ENCODE assay signal across 32 mouse cellular contexts in the genomic region with DNA sequence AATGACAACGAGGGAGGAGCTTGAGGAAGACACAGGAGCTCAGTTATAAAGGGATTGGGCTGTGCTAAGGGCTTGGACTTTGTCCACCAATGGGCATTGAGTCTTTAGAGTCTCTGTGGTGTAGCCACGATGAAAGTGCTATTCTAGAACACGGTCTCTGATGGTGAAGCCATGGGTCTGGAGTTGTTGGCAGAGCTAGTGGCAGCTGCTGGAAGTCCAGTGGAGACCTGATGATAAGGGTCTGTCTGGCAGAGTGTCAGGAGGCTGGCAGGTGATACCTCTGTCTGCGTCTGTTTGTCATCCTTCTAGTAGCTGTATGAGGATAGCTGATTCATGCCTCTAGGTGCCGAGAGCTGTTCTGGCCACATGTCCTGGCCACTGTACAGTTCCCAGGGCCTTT. TPM values are rescaled to one million over a fixed set of nuclear protein-coding genes. Genes with fewer than 3 reads are reported as not detected.
A peak's percentile ranks its signal among the peaks of the same experiment; 100 is the strongest.
DNase-seq lines count a peak whose midpoint lies in the region; ATAC-seq lines count a peak whose summit lies in the region.
"Had no signal": no experiment of that assay in that cellular context is flagged by ENCODE, and none has a peak within 500 bp of the region (broad histone marks: within the 10 kb centered on the region; RNA-seq: fewer than 3 reads in every experiment).

No protein-coding gene starts in this region.

- H3K9me3 ChIP-seq in forebrain, embryonic 16.5 days (ENCODE audit: control insufficient read depth, low read length) = no peaks in the 10 kb centered on the region
- no peaks in the 10 kb centered on the region for H3K9me3 ChIP-seq in forebrain, embryonic 12.5 days
- no peaks in the 10 kb centered on the region for H3K9me3 ChIP-seq in hindbrain, embryonic 10.5 days
- H3K9me3 ChIP-seq: embryonic facial prominence, embryonic 12.5 days; embryonic facial prominence, embryonic 15.5 days; heart, embryonic 12.5 days; heart, embryonic 15.5 days; hindbrain, embryonic 13.5 days; intestine, embryonic 15.5 days had no signal

- no peak overlapping the region for H3K9ac ChIP-seq in forebrain, embryonic 16.5 days (replicated peaks; ENCODE audit: low read depth, low read length)
- H3K9ac ChIP-seq in forebrain, embryonic 12.5 days = no peak overlapping the region
- H3K9ac ChIP-seq: embryonic facial prominence, embryonic 12.5 days; embryonic facial prominence, embryonic 15.5 days; heart, embryonic 12.5 days; heart, embryonic 15.5 days; hindbrain, embryonic 13.5 days; intestine, embryonic 15.5 days had no signal

- peak; percentile 11 to 30 for DNase-seq in heart, postnatal 10 days
- DNase-seq in heart, postnatal 14 days = no peak
- DNase-seq in MN1 (ENCODE audit: low spot score) = no peak
- DNase-seq in hindbrain, embryonic 10.5 days (ENCODE audit: low spot score) = no peak
- DNase-seq: adrenal gland, adult 8-10 months; adrenal gland, postnatal 36 days; cerebellum, adult 18-20 months; cerebellum, adult 9-10 months; cerebellum, postnatal 14 days; gastrocnemius, postnatal 10 days; gastrocnemius, postnatal 36 days; kidney, adult 11 months had no signal

- no peaks in the 10 kb centered on the region for H3K27me3 ChIP-seq in forebrain, embryonic 16.5 days (replicated peaks; ENCODE audit: control insufficient read depth, insufficient read depth, low read length)
- no peaks in the 10 kb centered on the region for H3K27me3 ChIP-seq in forebrain, embryonic 12.5 days
- no peaks in the 10 kb centered on the region for H3K27me3 ChIP-seq in hindbrain, embryonic 10.5 days (ENCODE audit: insufficient read depth, poor library complexity, severe bottlenecking)
- H3K27me3 ChIP-seq: embryonic facial prominence, embryonic 12.5 days; embryonic facial prominence, embryonic 15.5 days; heart, embryonic 12.5 days; heart, embryonic 15.5 days; hindbrain, embryonic 13.5 days; intestine, embryonic 15.5 days had no signal

- ATAC-seq in forebrain, embryonic 16.5 days = 0 out of 2 replicates have a peak, but pooled peaks have one; percentile 3
- no peak for ATAC-seq in forebrain, embryonic 12.5 days (ENCODE audit: low FRiP score)
- ATAC-seq in common myeloid progenitor, adult 5-6 weeks (replicated peaks; ENCODE audit: low read depth, poor library complexity, severe bottlenecking) = peak; percentile 32; the same call in 1 of the 2 replicates
- peak; percentile 80 for ATAC-seq in megakaryocyte progenitor cell, adult 5-6 weeks (replicated peaks; ENCODE audit: poor library complexity)
- ATAC-seq: activated CD4-positive, CD25-positive, alpha-beta regulatory T cell, adult 4 months; CD4-positive, CD25-positive, alpha-beta regulatory T cell, adult 4 months; hindbrain, embryonic 16.5 days; intestine, embryonic 15.5 days had no signal

- H3K4me1 ChIP-seq in forebrain, embryonic 16.5 days (replicated peaks; ENCODE audit: control insufficient read depth, insufficient read depth, low read length) = peaks cover 12% of the 10 kb centered on the region
- H3K4me1 ChIP-seq in forebrain, embryonic 12.5 days = no peaks in the 10 kb centered on the region
- H3K4me1 ChIP-seq in hindbrain, embryonic 10.5 days (replicated peaks) = no peaks in the 10 kb centered on the region
- H3K4me1 ChIP-seq: embryonic facial prominence, embryonic 12.5 days; embryonic facial prominence, embryonic 15.5 days; heart, embryonic 15.5 days; hindbrain, embryonic 13.5 days; intestine, embryonic 15.5 days had no signal

- no peak overlapping the region for H3K4me2 ChIP-seq in forebrain, embryonic 16.5 days (ENCODE audit: low read length)
- H3K4me2 ChIP-seq in forebrain, embryonic 12.5 days = no peak overlapping the region
- H3K4me2 ChIP-seq: embryonic facial prominence, embryonic 12.5 days; embryonic facial prominence, embryonic 15.5 days; heart, embryonic 12.5 days; heart, embryonic 15.5 days; hindbrain, embryonic 13.5 days; intestine, embryonic 15.5 days had no signal

- intact Hi-C loops in heart, postnatal 10 days (cut with DNase I) = no loop called here
- intact Hi-C loops in heart, postnatal 14 days (cut with DNase I) = no loop called here

- no peaks in the 10 kb centered on the region for H3K36me3 ChIP-seq in forebrain, embryonic 16.5 days (ENCODE audit: control insufficient read depth, insufficient read depth)
- H3K36me3 ChIP-seq in forebrain, embryonic 12.5 days (replicated peaks) = no peaks in the 10 kb centered on the region
- H3K36me3 ChIP-seq in hindbrain, embryonic 10.5 days = no peaks in the 10 kb centered on the region
- H3K36me3 ChIP-seq: embryonic facial prominence, embryonic 12.5 days; embryonic facial prominence, embryonic 15.5 days; heart, embryonic 12.5 days; heart, embryonic 15.5 days; hindbrain, embryonic 13.5 days; intestine, embryonic 15.5 days had no signal

- H3K27ac ChIP-seq in forebrain, embryonic 16.5 days (ENCODE audit: low read length) = peak overlapping the region; percentile 33; the same call in 1 of the 2 replicates
- no peak overlapping the region for H3K27ac ChIP-seq in forebrain, embryonic 12.5 days
- no peak overlapping the region for H3K27ac ChIP-seq in hindbrain, embryonic 10.5 days
- H3K27ac ChIP-seq: embryonic facial prominence, embryonic 12.5 days; embryonic facial prominence, embryonic 15.5 days; heart, embryonic 15.5 days; hindbrain, embryonic 13.5 days; intestine, embryonic 15.5 days had no signal

- no peak overlapping the region for H3K4me3 ChIP-seq in forebrain, embryonic 16.5 days (replicated peaks; ENCODE audit: low read length)
- H3K4me3 ChIP-seq in forebrain, embryonic 12.5 days (replicated peaks) = no peak overlapping the region
- H3K4me3 ChIP-seq in hindbrain, embryonic 10.5 days = no peak overlapping the region
- H3K4me3 ChIP-seq: embryonic facial prominence, embryonic 12.5 days; embryonic facial prominence, embryonic 15.5 days; heart, embryonic 12.5 days; heart, embryonic 15.5 days; hindbrain, embryonic 13.5 days; intestine, embryonic 15.5 days had no signal

- WGBS in forebrain, embryonic 16.5 days = 80% methylated on average over 5 of the region's 5 CpGs
- WGBS in forebrain, embryonic 12.5 days = 82% methylated on average over 5 of the region's 5 CpGs
- WGBS in hindbrain, embryonic 10.5 days = 84% methylated on average over 5 of the region's 5 CpGs

RNA-seq across cellular contexts. Expression of a gene that starts 24.7 kb away (rescaled TPM):
- not detected in 2 replicates for polyA plus RNA-seq in forebrain, embryonic 16.5 days (2015; fragmentation: Nextera tagmentation; extraction: Ambion mirVana)
- not detected in 2 replicates for polyA plus RNA-seq in forebrain, embryonic 12.5 days (2016; fragmentation: Nextera tagmentation; extraction: Ambion mirVana)
- total RNA-seq in heart, postnatal 10 days (2021) = not detected
- total RNA-seq in heart, postnatal 14 days (2021) = not detected
- not detected in 2 replicates for total RNA-seq in common myeloid progenitor, adult 5-6 weeks (2017)
- total RNA-seq in megakaryocyte progenitor cell, adult 5-6 weeks (2015) = not detected in 2 replicates
- total RNA-seq in megakaryocyte progenitor cell, adult 5-6 weeks (2017) = 0.24 TPM in 1 of 2 replicates, not detected in the other
- not detected in 2 replicates for polyA plus RNA-seq in hindbrain, embryonic 10.5 days (2016; fragmentation: Nextera tagmentation; extraction: Ambion mirVana)
- total RNA-seq: adrenal gland, postnatal 36 days; gastrocnemius, adult 18-20 months; gastrocnemius, postnatal 10 days; gastrocnemius, postnatal 36 days; granulocyte monocyte progenitor cell, adult 5-6 weeks; heart, adult 8-10 months; heart, postnatal 25 days; hematopoietic stem cell, adult 5-6 weeks; MEL had no signal
- polyA plus RNA-seq: activated CD4-positive, CD25-positive, alpha-beta regulatory T cell, adult 4 months; C2C12; CD4-positive, CD25-positive, alpha-beta regulatory T cell, adult 4 months; embryonic facial prominence, embryonic 12.5 days; heart, embryonic 12.5 days; heart, embryonic 15.5 days; hindbrain, embryonic 13.5 days; hindbrain, embryonic 16.5 days; intestine, embryonic 15.5 days had no signal

RNA-seq across cellular contexts. Expression of a gene that starts 25.6 kb away (rescaled TPM):
- 0.45 and 0.61 TPM in 2 replicates for polyA plus RNA-seq in forebrain, embryonic 16.5 days (2015; fragmentation: Nextera tagmentation; extraction: Ambion mirVana)
- polyA plus RNA-seq in forebrain, embryonic 12.5 days (2016; fragmentation: Nextera tagmentation; extraction: Ambion mirVana) = 1.0 and 1.6 TPM in 2 replicates
- 1 to 10 TPM; 1.3 to 1.5 TPM for total RNA-seq in heart, postnatal 10 days (2021)
- total RNA-seq in heart, postnatal 14 days (2021) = 1 to 10 TPM in 1 of 2 experiments, under 1 TPM in 1; 0.67 to 1.1 TPM
- 2.1 TPM in 1 of 2 replicates, not detected in the other for total RNA-seq in common myeloid progenitor, adult 5-6 weeks (2017)
- total RNA-seq in megakaryocyte progenitor cell, adult 5-6 weeks (2015) = 0.32 and 0.78 TPM in 2 replicates
- 0.21 and 0.54 TPM in 2 replicates for total RNA-seq in megakaryocyte progenitor cell, adult 5-6 weeks (2017)
- polyA plus RNA-seq in hindbrain, embryonic 10.5 days (2016; fragmentation: Nextera tagmentation; extraction: Ambion mirVana) = 1.6 and 1.9 TPM in 2 replicates
- total RNA-seq: granulocyte monocyte progenitor cell, adult 5-6 weeks; MEL had no signal
- polyA plus RNA-seq: activated CD4-positive, CD25-positive, alpha-beta regulatory T cell, adult 4 months had no signal

Comparison
In these comparisons a context has a peak if more than half of its experiments do, and no peak if none do; other contexts are left out.
1. DNase-seq: peak in heart, postnatal 10 days (2 of 2); none in heart, postnatal 14 days (0 of 2), MN1 (single experiment) and hindbrain, embryonic 10.5 days (single experiment).